Mouse (Mus musculus): ENCODE results near the gene March8.

The March8 gene

GRCm38 (mm10) chr6:116407956-116408657, 70.3 kb downstream of the March8 start:
- no peak for DNase-seq (ENCODE audit: low read depth, low spot score)

- DNase-seq (ENCODE audit: low read depth, low spot score), result no peak
Observed at GRCm38 (mm10) chr6:116410436-116410835, 72.6 kb downstream of the March8 start.

- DNase-seq (ENCODE audit: low read depth, low spot score), result no peak
Observed at GRCm38 (mm10) chr6:116411716-116412115, 73.9 kb downstream of the March8 start.

- no peak for DNase-seq (ENCODE audit: low read depth, low spot score)
Observed at GRCm38 (mm10) chr6:116412546-116413325, 74.9 kb downstream of the March8 start.

- no peak for DNase-seq (ENCODE audit: low read depth, low spot score)
Observed at GRCm38 (mm10) chr6:116415126-116415676, 77.4 kb downstream of the March8 start.

GRCm38 (mm10) chr6:116416000-116416552, 78.3 kb downstream of the March8 start:
- DNase-seq (ENCODE audit: low read depth, low spot score), result no peak

- no peak for DNase-seq (ENCODE audit: low read depth, low spot score)
Observed at GRCm38 (mm10) chr6:116417518-116418315, 79.9 kb downstream of the March8 start.

- no peak for DNase-seq (ENCODE audit: low read depth, low spot score)
Observed at GRCm38 (mm10) chr6:116418487-116418886, 80.7 kb downstream of the March8 start.

- no peak for DNase-seq (ENCODE audit: low read depth, low spot score)
Observed at GRCm38 (mm10) chr6:116419699-116420098, 81.9 kb downstream of the March8 start.

- DNase-seq (ENCODE audit: low read depth, low spot score), result no peak
Observed at GRCm38 (mm10) chr6:116420271-116420670, 82.4 kb downstream of the March8 start.

GRCm38 (mm10) chr6:116422991-116423390, 85.2 kb downstream of the March8 start:
- DNase-seq (ENCODE audit: low read depth, low spot score), result no peak

GRCm38 (mm10) chr6:116423664-116424063, 85.8 kb downstream of the March8 start:
- no peak for DNase-seq (ENCODE audit: low read depth, low spot score)

- DNase-seq (ENCODE audit: low read depth, low spot score), result no peak
Observed at GRCm38 (mm10) chr6:116427552-116427951, 89.7 kb downstream of the March8 start.

- DNase-seq (ENCODE audit: low read depth, low spot score), result no peak
Observed at GRCm38 (mm10) chr6:116428282-116428681, 90.5 kb downstream of the March8 start.

- no peak for DNase-seq (ENCODE audit: low read depth, low spot score)
Observed at GRCm38 (mm10) chr6:116438864-116439263, 101.0 kb downstream of the March8 start.

- no peak for DNase-seq (ENCODE audit: low read depth, low spot score)
Observed at GRCm38 (mm10) chr6:116439531-116439930, 101.7 kb downstream of the March8 start.

- DNase-seq (ENCODE audit: low read depth, low spot score), result no peak
Observed at GRCm38 (mm10) chr6:116440447-116440846, 102.6 kb downstream of the March8 start.

- no peak for DNase-seq (ENCODE audit: low read depth, low spot score)
Observed at GRCm38 (mm10) chr6:116440849-116441248, 103.0 kb downstream of the March8 start.

GRCm38 (mm10) chr6:116455781-116456180, 118.0 kb downstream of the March8 start:
- no peak for DNase-seq (ENCODE audit: low read depth, low spot score)

- no peak for DNase-seq (ENCODE audit: low read depth, low spot score)
Observed at GRCm38 (mm10) chr6:116456482-116456881, 118.7 kb downstream of the March8 start.

- no peak for DNase-seq (ENCODE audit: low read depth, low spot score)
Observed at GRCm38 (mm10) chr6:116458728-116459127, 120.9 kb downstream of the March8 start.
